Mouse (Mus musculus) limb, embryonic 14.5 days (tissue): ENCODE data around the gene Tpmt. TPM values are rescaled to one million over a fixed set of nuclear protein-coding genes. Genes with fewer than 3 reads are reported as not detected.

Experiments used
- ATAC-seq: fragments of 200-750 bp; cut with Nextera tagmentation; 2 replicates; pipeline ENCODE4 v1.8.0; 2017; ENCODE audit warnings: low read depth, moderate number of reproducible peaks, moderate TSS enrichment; ENCODE audit not compliant: low FRiP score
- DNase-seq: peaks from one replicate; pipeline ENCODE4 v3.0.0-alpha.2; 2015; ENCODE audit warnings: low spot score
- H3K27ac ChIP-seq: fragments of 300-500 bp; sonication (generic); replicated peaks from 2 replicates; pipeline ENCODE4 v1.5.1; 2014; ENCODE audit warnings: low read depth, mild to moderate bottlenecking, low read length, moderate library complexity, mixed read lengths
- H3K27me3 ChIP-seq: fragments of 300-500 bp; sonication (generic); 2 replicates; pipeline ENCODE4 v1.6.1; 2014; ENCODE audit warnings: low read length, mixed read lengths; ENCODE audit not compliant: control insufficient read depth, insufficient read depth
- H3K36me3 ChIP-seq: fragments of 300-500 bp; sonication (generic); 2 replicates; pipeline ENCODE4 v1.6.1; 2014; ENCODE audit warnings: mild to moderate bottlenecking, low read length, moderate library complexity, mixed read lengths; ENCODE audit not compliant: control insufficient read depth, insufficient read depth
- H3K4me1 ChIP-seq: fragments of 300-500 bp; sonication (generic); 2 replicates; pipeline ENCODE4 v1.6.1; 2014; ENCODE audit warnings: antibody characterized with exemption, low read length, mixed read lengths; ENCODE audit not compliant: control insufficient read depth, insufficient read depth
- H3K4me2 ChIP-seq: fragments of 300-500 bp; sonication (generic); replicated peaks from 2 replicates; pipeline ENCODE4 v1.6.1; 2014; ENCODE audit warnings: low read depth, mild to moderate bottlenecking, low read length, moderate library complexity; ENCODE audit not compliant: severe bottlenecking
- H3K4me3 ChIP-seq: fragments of 300-500 bp; sonication (generic); replicated peaks from 2 replicates; pipeline ENCODE4 v1.5.1; 2014; ENCODE audit warnings: low read length
- H3K9ac ChIP-seq: fragments of 300-500 bp; sonication (generic); 2 replicates; pipeline ENCODE4 v1.6.1; 2014; ENCODE audit warnings: mild to moderate bottlenecking, low read depth, low read length, moderate library complexity; ENCODE audit not compliant: severe bottlenecking
- H3K9me3 ChIP-seq: fragments of 300-500 bp; sonication (generic); 2 replicates; pipeline ENCODE4 v1.6.1; 2016; ENCODE audit warnings: low read length; ENCODE audit not compliant: control insufficient read depth
- POLR2A ChIP-seq: fragments of 200-500 bp; IDR thresholded peaks from 2 replicates; pipeline ENCODE4 v1.8.0; 2012; ENCODE audit warnings: inconsistent platforms, mild to moderate bottlenecking, moderate library complexity, borderline replicate concordance; ENCODE audit not compliant: insufficient read depth, insufficient read length; ENCODE audit errors: extremely low read depth
- WGBS: fragments of 180-500 bp; shearing (Covaris S2); extraction: QIAGEN DNeasy Blood & Tissue Kit; methylation state at CpG from one replicate; pipeline ENCODE4 v1.1.7; 2014; 5-methylcytosine and 5-hydroxymethylcytosine counted together
- polyA plus RNA-seq, 2 experiments: library from polyadenylated mRNA; depleted of rRNA in 1 of 2; stranded (reverse) in 1 of 2; unstranded in 1 of 2; fragments of >200 nt; fragmentation: Nextera tagmentation in 1 of 2; extraction: Ambion mirVana in 1 of 2; gene quantifications; 2 replicates each; pipeline versions ENCODE4 v1.2.1 to v1.2.3; 2012 to 2014

The Tpmt gene
- polyA plus RNA-seq, 2 experiments = 13.0 to 17.3 TPM

GRCm38 (mm10) chr13:47020798-47021197 lies 23.7 kb downstream of the Tpmt start:
- TF ChIP-seq POLR2A = no peak
- Histone ChIP-seq H3K9me3 (no peaks in the 10 kb centered on the region), H3K27me3 (no peaks in the 10 kb centered on the region), H3K27ac (no peak overlapping the region), H3K9ac (no peak overlapping the region), H3K36me3 (0 out of 2 replicates have a peak, but pooled peaks cover 4% of the 10 kb centered on the region), H3K4me1 (peaks cover 3% of the 10 kb centered on the region; the same call in 1 of the 2 replicates), H3K4me3 (no peak overlapping the region), H3K4me2 (no peak overlapping the region)
- 67% methylated on average over 7 of the region's 7 CpGs for WGBS
- DNase-seq = no peak
- ATAC-seq = no peak

GRCm38 (mm10) chr13:47019774-47020173 lies 24.8 kb downstream of the Tpmt start:
- no peak for DNase-seq
- 84% methylated on average over 7 of the region's 7 CpGs for WGBS
- H3K4me3 ChIP-seq = no peak overlapping the region
- H3K9ac ChIP-seq = no peak overlapping the region
- no peak overlapping the region for H3K27ac ChIP-seq
- H3K4me1 ChIP-seq = peaks cover 5% of the 10 kb centered on the region
- H3K36me3 ChIP-seq = 0 out of 2 replicates have a peak, but pooled peaks cover 3% of the 10 kb centered on the region
- no peak overlapping the region for H3K4me2 ChIP-seq
- no peak for ATAC-seq
- H3K27me3 ChIP-seq = no peaks in the 10 kb centered on the region
- H3K9me3 ChIP-seq = no peaks in the 10 kb centered on the region
- no peak for TF ChIP-seq POLR2A

GRCm38 (mm10) chr13:47017259-47017658 lies 27.3 kb downstream of the Tpmt start:
- no peak for TF ChIP-seq POLR2A
- no peak overlapping the region for H3K9ac ChIP-seq
- H3K4me2 ChIP-seq = no peak overlapping the region
- peaks cover 11% of the 10 kb centered on the region for H3K4me1 ChIP-seq
- DNase-seq (peak; percentile 39), ATAC-seq (peak; percentile 62; the same call in 1 of the 2 replicates)
- no peaks in the 10 kb centered on the region for H3K9me3 ChIP-seq
- H3K27ac ChIP-seq = no peak overlapping the region
- H3K4me3 ChIP-seq = no peak overlapping the region
- WGBS = 51% methylated on average over 5 of the region's 5 CpGs
- H3K36me3 ChIP-seq = no peaks in the 10 kb centered on the region
- H3K27me3 ChIP-seq = no peaks in the 10 kb centered on the region

GRCm38 (mm10) chr13:47015195-47015501 lies 29.4 kb downstream of the Tpmt start:
- Histone ChIP-seq H3K4me3 (peak overlapping the region; percentile 65), H3K27ac (no peak overlapping the region), H3K36me3 (no peaks in the 10 kb centered on the region), H3K27me3 (no peaks in the 10 kb centered on the region), H3K9me3 (peaks cover 15% of the 10 kb centered on the region), H3K4me1 (peaks cover 8% of the 10 kb centered on the region; the same call in 1 of the 2 replicates), H3K4me2 (peak overlapping the region; percentile 97), H3K9ac (no peak overlapping the region)
- WGBS = 73% methylated on average over 5 of the region's 5 CpGs
- TF ChIP-seq POLR2A = no peak
- no peak for DNase-seq
- ATAC-seq = no peak

GRCm38 (mm10) chr13:47014334-47015194 lies 30.0 kb downstream of the Tpmt start, which contains the start of gene Nhlrc1:
TSS of gene Nhlrc1 (minus strand) at chr13:47014850.
- WGBS = 11% methylated on average over 49 of the region's 73 CpGs
- Histone ChIP-seq H3K9me3 (peaks cover 21% of the 10 kb centered on the region), H3K4me1 (peaks cover 8% of the 10 kb centered on the region; the same call in 1 of the 2 replicates), H3K9ac (peak within 1 kb of the TSS; percentile 57), H3K4me3 (peak within 1 kb of the TSS; percentile 65), H3K27me3 (no peaks in the 10 kb centered on the region), H3K4me2 (peak within 1 kb of the TSS; percentile 97), H3K27ac (no peak within 1 kb of the TSS), H3K36me3 (no peaks in the 10 kb centered on the region)
- peak; percentile 89 for ATAC-seq
- peak; percentile 54 for DNase-seq
- no peak for TF ChIP-seq POLR2A
